Mouse (Mus musculus) megakaryocyte progenitor cell, adult 5-6 weeks (primary cell): Measurements from ENCODE around the gene Bud23. TPM values are rescaled to one million over a fixed set of nuclear protein-coding genes. Genes with fewer than 3 reads are reported as not detected.
"Not testable (repeated sequence)": the region's sequence is repeated elsewhere in the genome, so short reads cannot be mapped to it uniquely, and the experiment has no call there.

ENCODE experiments used
- ATAC-seq: replicated peaks from 2 replicates; pipeline ENCODE4 v1.8.0; 2016; ENCODE audit warnings: mild to moderate bottlenecking, moderate TSS enrichment, inconsistent platforms; ENCODE audit not compliant: poor library complexity
- total RNA-seq, 2 experiments: library from RNA; stranded (forward) in 1 of 2; stranded (reverse) in 1 of 2; fragments of 157-497, 149-512 nt in 1 of 2; fragments of 200-1000 nt in 1 of 2; gene quantifications; 2 replicates each; pipeline versions ENCODE4 v1.2.3 to v1.2.4; 2015 to 2017

The Bud23 gene
- 60.7 and 61.7 TPM in 2 replicates for total RNA-seq (2015)
- total RNA-seq (2017), result 55.7 and 78.6 TPM in 2 replicates

DNA sequence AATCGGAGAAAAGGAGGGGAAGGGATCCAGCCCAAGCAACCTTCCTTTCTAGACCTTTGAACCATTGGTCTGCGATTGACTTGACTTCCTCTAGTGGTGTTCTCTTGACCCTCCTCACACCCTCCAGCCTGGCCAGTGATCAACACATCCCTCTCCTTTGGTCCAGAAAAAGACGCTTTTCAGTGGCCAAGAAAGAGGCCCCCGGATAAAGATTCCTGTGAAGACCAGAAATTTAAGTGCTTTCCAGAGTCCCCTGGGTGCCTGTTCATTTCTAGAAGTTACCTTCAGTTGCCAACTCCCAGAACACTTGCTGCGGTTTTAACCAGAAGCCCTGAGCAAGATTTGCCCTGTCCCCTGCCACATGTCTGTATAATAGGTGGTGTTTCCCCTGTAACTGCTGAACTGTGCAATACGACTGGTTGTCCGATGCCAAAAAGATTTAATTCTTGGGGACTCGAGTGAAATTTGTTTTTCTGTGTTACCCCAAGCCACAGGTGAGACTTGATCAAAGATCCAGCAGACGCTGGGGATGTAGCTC lies at the start of gene Bud23:
Gene Bud23 (minus strand): TSS at position 51 of the 538 bp plus-strand sequence.
- ATAC-seq, result not testable (repeated sequence)

DNA sequence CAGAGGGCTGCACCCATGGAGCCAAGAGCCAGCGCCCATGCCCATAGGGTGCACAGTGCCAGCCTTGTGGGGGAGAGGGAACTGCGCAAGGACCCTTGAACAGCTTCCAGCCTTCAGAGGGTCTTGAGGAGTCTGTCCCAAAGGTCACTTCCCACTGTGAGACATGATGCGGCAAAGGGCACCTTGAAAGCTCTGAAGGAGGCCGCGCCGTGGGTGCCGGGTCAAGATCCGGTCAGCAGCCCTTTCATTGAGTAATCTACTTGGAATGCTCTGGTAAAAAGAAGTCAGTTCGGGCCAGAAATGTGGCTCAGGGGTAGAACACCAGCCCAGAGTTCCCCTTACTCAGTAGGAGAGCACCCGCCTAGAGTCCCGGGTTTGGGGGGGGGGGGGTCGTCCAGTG lies 49.0 kb upstream of the Bud23 start:
- no peak for ATAC-seq

GRCm38 (mm10) chr5:135109976-135110375 lies 45.2 kb upstream of the Bud23 start:
- no peak for ATAC-seq

GRCm38 (mm10) chr5:135109426-135109825 lies 44.7 kb upstream of the Bud23 start:
- ATAC-seq, result no peak

- no peak for ATAC-seq
Measured at GRCm38 (mm10) chr5:135109017-135109416, 44.3 kb upstream of the Bud23 start.

GRCm38 (mm10) chr5:135107521-135108501 lies 43.1 kb upstream of the Bud23 start:
- ATAC-seq, result peak; percentile 56

DNA sequence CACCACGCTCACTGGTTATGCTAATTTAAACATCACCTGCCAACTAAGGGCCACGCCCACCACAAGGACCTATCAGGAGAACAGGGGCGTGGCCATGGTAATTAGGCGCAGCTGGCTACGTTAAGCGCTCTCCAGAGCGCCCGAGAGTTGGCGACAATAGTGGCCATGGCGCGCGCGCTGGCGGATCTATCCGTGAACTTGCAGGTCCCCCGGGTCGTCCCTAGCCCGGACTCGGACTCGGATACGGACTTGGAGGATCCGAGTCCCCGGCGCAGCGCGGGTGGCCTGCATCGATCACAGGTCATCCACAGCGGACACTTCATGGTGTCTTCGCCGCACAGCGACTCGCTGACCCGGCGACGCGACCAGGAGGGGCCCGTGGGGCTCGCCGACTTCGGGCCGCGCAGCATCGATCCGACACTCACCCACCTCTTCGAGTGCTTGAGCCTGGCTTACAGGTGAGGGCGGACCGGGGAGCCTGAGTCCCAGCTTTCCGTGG lies 42.0 kb upstream of the Bud23 start:
- peak; percentile 94 for ATAC-seq

GRCm38 (mm10) chr5:135103999-135104660 lies 39.4 kb upstream of the Bud23 start:
- peak; percentile 47 for ATAC-seq

GRCm38 (mm10) chr5:135100981-135101380 lies 36.2 kb upstream of the Bud23 start:
- no peak for ATAC-seq

DNA sequence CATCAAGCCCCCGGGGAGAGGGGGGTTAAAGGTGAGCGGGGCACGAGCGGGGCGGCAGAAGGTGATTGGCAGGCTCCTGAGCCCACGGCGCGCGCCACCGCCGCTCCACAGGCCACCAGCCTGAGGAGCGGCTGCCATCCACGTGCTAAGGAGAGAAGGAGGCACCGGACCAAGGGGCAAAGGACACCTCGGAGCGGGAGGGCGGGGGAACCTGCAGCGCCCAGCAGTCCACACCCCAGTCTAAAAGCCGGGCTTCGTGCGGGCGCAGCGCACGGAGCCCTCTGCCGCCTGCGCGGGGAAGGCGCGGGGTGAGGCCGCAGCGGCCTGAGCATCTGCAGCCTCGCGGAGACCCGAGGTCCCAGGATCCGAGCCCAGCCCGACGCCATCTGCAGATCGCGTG lies 24.9 kb upstream of the Bud23 start, which contains the start of gene Mlxipl:
Gene Mlxipl (plus strand): TSS at position 238 of the 400 bp plus-strand sequence.
- ATAC-seq, result no peak

- ATAC-seq, result no peak
Measured at GRCm38 (mm10) chr5:135086871-135087270, 22.1 kb upstream of the Bud23 start.

DNA sequence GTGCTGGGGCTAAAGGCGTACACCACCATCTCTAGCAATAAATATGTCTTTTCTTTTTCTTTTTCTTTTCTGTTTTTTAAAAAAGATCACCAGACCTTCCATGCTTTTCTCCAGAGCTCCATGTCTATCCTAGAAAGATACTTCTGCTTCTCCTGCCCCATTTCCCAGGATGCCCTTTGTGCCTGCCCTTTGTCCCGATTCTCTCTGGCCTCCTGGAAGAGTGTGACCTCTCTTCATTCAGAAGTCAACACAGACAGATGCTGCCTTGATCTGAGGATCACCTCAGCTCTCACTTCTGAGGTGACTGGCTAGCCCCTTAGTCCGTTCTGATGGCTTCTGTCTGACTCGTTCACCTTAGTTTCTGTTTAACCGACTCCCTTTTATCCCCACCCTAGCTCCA lies 15.8 kb upstream of the Bud23 start:
- ATAC-seq, result no peak

DNA sequence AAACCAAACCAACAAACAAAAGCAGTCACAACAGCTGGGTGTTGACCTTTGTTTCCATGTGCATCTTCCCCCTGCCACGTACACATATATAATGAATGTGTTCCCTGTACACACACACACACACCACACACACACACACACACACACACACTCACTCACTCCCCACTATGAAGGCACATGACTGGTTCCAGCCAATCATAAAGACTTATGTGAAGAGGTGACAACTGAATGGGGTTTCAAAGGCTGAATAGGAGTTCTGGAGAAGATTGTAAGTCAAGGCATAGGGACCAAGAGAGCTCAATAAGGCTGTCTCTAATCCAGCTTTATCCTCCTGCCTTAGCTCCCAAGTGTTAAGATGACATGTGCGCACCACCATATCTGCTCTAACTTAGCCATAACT lies 14.8 kb upstream of the Bud23 start:
- ATAC-seq, result no peak

DNA sequence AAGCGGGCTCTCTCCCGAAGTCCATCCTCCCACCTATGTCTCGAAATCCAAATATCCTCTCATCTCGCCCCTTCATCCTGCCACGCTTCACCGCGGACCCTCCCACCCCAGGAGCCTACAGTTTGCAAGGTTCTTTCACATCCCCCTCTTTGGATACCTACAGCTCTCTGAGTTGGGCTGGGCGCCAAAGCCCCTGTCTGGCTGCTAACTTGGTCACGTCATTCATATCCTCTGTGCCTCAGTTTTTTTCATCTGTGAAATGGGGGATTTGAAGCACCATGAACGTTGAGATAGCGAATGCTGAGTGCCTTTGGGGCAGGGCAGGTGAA lies 13.7 kb upstream of the Bud23 start:
- no peak for ATAC-seq

GRCm38 (mm10) chr5:135077564-135078481 lies 13.1 kb upstream of the Bud23 start, which contains the start of gene Vps37d:
Gene Vps37d (minus strand): TSS chr5:135078266.
- peak; percentile 93 for ATAC-seq

GRCm38 (mm10) chr5:135076931-135077505 lies 12.3 kb upstream of the Bud23 start:
- no peak for ATAC-seq

DNA sequence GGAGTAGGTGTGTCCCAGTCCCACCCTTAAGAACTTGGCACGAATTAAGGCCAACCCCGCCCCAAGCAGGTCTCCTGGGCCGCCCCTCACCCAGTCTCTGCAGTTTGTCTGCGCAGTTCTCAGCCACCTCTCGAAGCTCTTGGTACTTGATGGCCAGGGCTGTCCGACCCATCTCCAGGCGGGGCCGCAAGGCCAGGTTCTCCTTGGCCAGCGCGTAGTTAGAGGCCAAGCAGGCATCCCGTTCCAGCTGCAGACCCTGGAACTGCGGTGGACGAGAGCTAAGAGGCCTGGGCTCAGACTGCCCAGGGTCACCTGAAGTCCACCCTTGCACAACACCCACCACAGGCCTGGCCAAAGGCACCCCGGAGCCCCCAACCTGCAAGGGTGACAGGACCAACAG lies 11.6 kb upstream of the Bud23 start:
- ATAC-seq, result no peak

GRCm38 (mm10) chr5:135075655-135076054 lies 10.9 kb upstream of the Bud23 start:
- no peak for ATAC-seq

GRCm38 (mm10) chr5:135073349-135074150 lies 8.8 kb upstream of the Bud23 start:
- ATAC-seq, result no peak
